Mouse (Mus musculus): ENCODE measurements at regions not wholly inside any gene's neighbourhood (a gene's known extent, or its start where the extent isn't known, plus 50 kb on each side); places are given as distances from the start of the nearest gene placed in this dataset.
"Not testable (repeated sequence)": the region's sequence is repeated elsewhere in the genome, so short reads cannot be mapped to it uniquely, and the experiment has no call there.

- H3K9ac ChIP-seq; H3K4me1 ChIP-seq (replicated peaks); H3K27me3 ChIP-seq; ATAC-seq (ENCODE audit: low read depth); H3K27ac ChIP-seq (replicated peaks); H3K9me3 ChIP-seq; H3K36me3 ChIP-seq; H3K4me2 ChIP-seq; H3K4me3 ChIP-seq: not testable (repeated sequence)
- WGBS: 89% methylated on average over 5 of the region's 5 CpGs
These were observed 256.5 kb upstream of the Olfr161 start for GRCm38 (mm10) chr16:3334355-3334754.

DNA sequence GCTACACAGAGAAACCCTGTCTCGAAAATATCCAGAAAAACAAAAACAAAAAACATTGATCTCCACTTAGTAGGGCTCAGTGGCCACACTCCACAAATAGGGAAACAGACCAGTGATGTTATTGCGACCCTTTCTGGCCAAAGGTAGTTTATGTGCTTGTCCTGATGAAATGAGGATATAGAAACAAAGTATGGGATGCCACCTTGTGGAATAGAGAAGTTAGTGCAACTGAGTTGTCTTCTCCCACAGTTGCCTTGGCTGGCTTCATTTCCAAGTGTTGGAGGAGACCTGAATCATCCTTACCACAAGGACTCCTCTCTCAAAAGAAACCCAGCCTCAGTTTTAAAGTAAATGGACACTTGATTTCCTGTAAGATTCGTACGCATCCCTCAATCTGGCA lies 247.5 kb upstream of the Olfr161 start:
- not testable (repeated sequence) for H3K36me3 ChIP-seq; H3K9me3 ChIP-seq; H3K27me3 ChIP-seq; H3K9ac ChIP-seq; H3K4me1 ChIP-seq (replicated peaks); H3K27ac ChIP-seq (replicated peaks); ATAC-seq (ENCODE audit: low read depth); H3K4me3 ChIP-seq; H3K4me2 ChIP-seq
- WGBS: 34% methylated on average over 4 of the region's 4 CpGs

DNA sequence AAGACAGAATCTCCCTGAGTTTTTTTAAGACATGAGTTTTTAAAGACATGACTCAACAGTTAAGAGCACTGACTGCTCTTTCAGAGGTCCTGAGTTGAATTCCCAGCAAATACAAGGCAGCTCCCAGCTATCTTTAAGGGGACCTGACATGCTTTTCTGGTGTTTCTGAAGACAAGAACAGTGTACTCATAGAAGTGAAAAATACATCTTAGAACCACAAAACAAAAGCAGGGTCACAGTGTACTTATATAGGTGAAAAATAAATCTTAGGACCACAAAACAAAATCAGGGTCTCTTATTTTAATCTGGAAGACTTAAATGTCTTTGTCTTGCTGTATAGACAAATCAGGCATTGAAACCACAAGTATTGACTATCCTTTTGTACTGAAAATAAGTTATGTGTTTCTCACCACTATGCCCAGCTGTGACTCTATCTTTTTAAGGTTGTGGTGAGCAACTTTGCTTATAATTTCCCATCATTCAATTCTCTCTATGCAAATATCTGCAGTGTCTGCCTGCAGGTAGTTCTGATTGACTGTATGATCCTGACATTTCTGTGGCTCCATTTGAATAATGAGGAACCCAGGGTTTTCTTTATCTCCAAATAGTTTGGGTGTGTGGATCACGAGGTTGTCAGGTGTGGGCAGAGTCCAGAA lies 246.0 kb upstream of the Olfr161 start:
- H3K4me1 ChIP-seq (replicated peaks); H3K9ac ChIP-seq; H3K4me2 ChIP-seq; ATAC-seq (ENCODE audit: low read depth); H3K27me3 ChIP-seq; H3K9me3 ChIP-seq; H3K36me3 ChIP-seq; H3K27ac ChIP-seq (replicated peaks); H3K4me3 ChIP-seq: not testable (repeated sequence)
- no CpG with 5 or more reads among the region's 1 CpGs for WGBS

DNA sequence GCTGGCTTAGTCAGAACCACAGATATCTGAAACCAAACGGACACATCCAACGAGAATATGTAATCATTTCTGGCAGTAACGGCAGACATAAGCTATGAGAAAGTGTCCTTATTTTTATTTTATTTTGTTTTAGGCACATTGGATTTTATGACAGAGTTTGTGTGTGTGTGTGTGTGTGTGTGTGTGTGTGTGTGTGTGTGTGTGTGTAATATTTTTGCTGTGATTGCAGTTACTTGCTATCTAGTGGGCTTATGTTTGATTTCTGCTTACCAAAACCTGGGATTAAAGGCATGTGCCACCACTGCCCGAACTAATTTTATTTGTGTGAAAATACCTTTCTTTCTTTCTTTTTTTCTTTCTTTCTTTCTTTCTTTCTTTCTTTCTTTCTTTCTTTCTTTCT lies 241.5 kb upstream of the Olfr161 start:
- H3K4me2 ChIP-seq; ATAC-seq (ENCODE audit: low read depth); H3K27ac ChIP-seq (replicated peaks); H3K9me3 ChIP-seq; H3K4me3 ChIP-seq; H3K9ac ChIP-seq; H3K4me1 ChIP-seq (replicated peaks); H3K36me3 ChIP-seq; H3K27me3 ChIP-seq: not testable (repeated sequence)
- 80% methylated on average over 1 of the region's 4 CpGs for WGBS

- peak; percentile 59; the same call in 1 of the 2 replicates for ATAC-seq (ENCODE audit: low read depth)
- H3K36me3 ChIP-seq; H3K4me2 ChIP-seq; H3K4me3 ChIP-seq; H3K4me1 ChIP-seq (replicated peaks); H3K27me3 ChIP-seq; H3K9me3 ChIP-seq; H3K27ac ChIP-seq (replicated peaks); H3K9ac ChIP-seq: not testable (repeated sequence)
- 41% methylated on average over 3 of the region's 4 CpGs for WGBS
These were observed 240.8 kb upstream of the Olfr161 start for GRCm38 (mm10) chr16:3349850-3350547.

DNA sequence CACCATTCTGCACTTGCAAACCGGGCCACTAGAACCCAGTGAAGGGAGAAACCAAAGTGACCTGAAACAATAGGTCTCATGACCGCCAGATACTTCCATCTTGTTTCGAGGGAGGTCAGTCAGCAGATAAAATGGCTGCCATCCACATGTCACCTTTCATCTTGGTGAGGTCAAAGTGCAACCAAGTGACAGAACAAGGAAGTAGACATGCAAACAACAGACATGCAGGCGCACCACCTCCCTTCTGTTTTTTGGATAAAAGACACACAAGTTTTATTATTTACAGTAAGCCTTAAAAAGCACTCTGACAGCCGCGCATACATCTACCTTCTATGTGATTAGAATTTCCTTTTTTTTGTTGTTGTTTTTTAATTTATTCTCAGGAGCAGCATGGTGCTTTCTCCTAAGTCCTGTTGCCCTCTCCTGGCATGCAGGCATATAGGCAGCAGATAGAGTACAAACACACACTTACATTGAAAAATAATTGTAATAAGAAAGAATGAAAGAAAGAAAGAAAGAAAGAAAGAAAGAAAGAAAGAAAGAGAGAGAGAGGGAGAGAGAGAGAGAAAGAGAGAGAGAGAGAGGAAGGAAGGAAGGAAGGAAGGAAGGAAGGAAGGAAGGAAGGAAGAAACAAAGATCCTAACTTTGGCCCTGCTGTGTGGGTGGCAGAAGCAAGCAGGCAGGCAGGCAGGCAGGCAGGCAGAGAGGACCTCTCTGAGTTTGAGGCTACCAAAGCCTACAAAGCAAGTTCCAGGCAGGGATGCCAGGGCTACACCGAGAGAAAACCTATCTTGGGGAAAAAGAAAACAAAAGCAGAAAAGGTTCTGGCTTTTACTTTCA lies 240.0 kb upstream of the Olfr161 start:
- not testable (repeated sequence) for H3K27ac ChIP-seq (replicated peaks); H3K9me3 ChIP-seq; H3K4me2 ChIP-seq; H3K4me3 ChIP-seq; H3K4me1 ChIP-seq (replicated peaks); H3K36me3 ChIP-seq; H3K9ac ChIP-seq; H3K27me3 ChIP-seq
- WGBS: 74% methylated on average over 7 of the region's 7 CpGs
- ATAC-seq (ENCODE audit: low read depth): peak; percentile 83

DNA sequence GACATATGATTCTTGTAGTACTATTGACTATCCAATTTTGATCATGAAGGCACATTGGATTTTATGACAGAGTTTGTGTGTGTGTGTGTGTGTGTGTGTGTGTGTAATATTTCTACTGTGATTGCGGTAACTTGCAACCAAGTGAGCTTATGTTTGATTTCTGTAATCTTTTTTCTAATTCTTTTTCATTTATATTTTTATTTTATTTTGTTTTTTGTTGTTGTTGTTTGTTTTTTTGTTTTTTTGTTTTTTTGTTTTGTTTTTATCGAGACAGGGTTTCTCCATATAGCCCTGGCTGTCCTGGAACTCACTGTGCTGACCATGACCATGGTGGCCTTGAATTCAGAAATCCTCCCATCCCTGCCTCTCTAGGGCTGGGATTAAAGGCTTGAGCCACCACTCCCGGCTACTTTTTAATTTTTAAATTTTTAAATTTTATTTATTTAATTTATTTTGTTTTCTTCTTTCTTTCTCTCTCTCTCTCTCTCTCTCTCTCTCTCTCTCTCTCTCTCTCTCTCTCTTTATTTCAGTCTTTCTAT lies 239.3 kb upstream of the Olfr161 start:
- H3K4me3 ChIP-seq; H3K9ac ChIP-seq; H3K4me2 ChIP-seq; H3K9me3 ChIP-seq; H3K36me3 ChIP-seq; H3K27me3 ChIP-seq; H3K27ac ChIP-seq (replicated peaks); H3K4me1 ChIP-seq (replicated peaks): not testable (repeated sequence)
- WGBS: 80% methylated on average over 3 of the region's 3 CpGs
- ATAC-seq (ENCODE audit: low read depth): peak; percentile 77; the same call in 1 of the 2 replicates

Measured in neural tube, embryonic 13.5 days (tissue).